Mouse (Mus musculus) lung, postnatal 0 days (tissue): ENCODE results near the gene Ost4. TPM values are rescaled to one million over a fixed set of nuclear protein-coding genes. Genes with fewer than 3 reads are reported as not detected.

Source experiments
- ATAC-seq: fragments of 200-750 bp; cut with Nextera tagmentation; 2 replicates; pipeline ENCODE4 v1.8.0; 2017; ENCODE audit warnings: moderate library complexity
- DNase-seq: peaks from one replicate; pipeline ENCODE4 v3.0.0-alpha.2; 2016; ENCODE audit warnings: low spot score
- H3K27ac ChIP-seq: fragments of 300-500 bp; sonication (generic); 2 replicates; pipeline ENCODE4 v1.5.1; 2014; ENCODE audit warnings: antibody characterized with exemption, mild to moderate bottlenecking, low read length, mixed read lengths
- H3K27me3 ChIP-seq: fragments of 300-500 bp; sonication (generic); replicated peaks from 2 replicates; pipeline ENCODE4 v1.6.1; 2014; ENCODE audit warnings: low read length, mixed read lengths; ENCODE audit not compliant: insufficient read depth
- H3K36me3 ChIP-seq: fragments of 300-500 bp; sonication (generic); 2 replicates; pipeline ENCODE4 v1.6.1; 2014; ENCODE audit warnings: low read length, mixed read lengths; ENCODE audit not compliant: insufficient read depth
- H3K4me1 ChIP-seq: fragments of 300-500 bp; sonication (generic); 2 replicates; pipeline ENCODE4 v1.6.1; 2014; ENCODE audit warnings: antibody characterized with exemption, low read depth, low read length, mixed read lengths; ENCODE audit not compliant: insufficient read depth
- H3K4me2 ChIP-seq: fragments of 300-500 bp; sonication (generic); replicated peaks from 2 replicates; pipeline ENCODE4 v1.6.1; 2014; ENCODE audit warnings: low read depth, mild to moderate bottlenecking, low read length, moderate library complexity, mixed read lengths
- H3K4me3 ChIP-seq: fragments of 300-500 bp; sonication (generic); 2 replicates; pipeline ENCODE4 v1.5.1; 2014; ENCODE audit warnings: low read depth, low read length
- H3K9ac ChIP-seq: fragments of 300-500 bp; sonication (generic); replicated peaks from 2 replicates; pipeline ENCODE4 v1.6.1; 2014; ENCODE audit warnings: low read depth, mild to moderate bottlenecking
- H3K9me3 ChIP-seq: fragments of 300-500 bp; sonication (generic); 2 replicates; pipeline ENCODE4 v1.6.1; 2016; ENCODE audit warnings: low read length, mixed read lengths
- CTCF ChIP-seq: IDR thresholded peaks from 2 replicates; pipeline ENCODE4 v1.5.1; 2016; ENCODE audit warnings: antibody characterized with exemption, mild to moderate bottlenecking
- EP300 ChIP-seq: IDR thresholded peaks from 2 replicates; pipeline ENCODE4 v1.6.1; 2016; ENCODE audit warnings: antibody characterized with exemption, mild to moderate bottlenecking, control low read depth
- WGBS: fragments of 180-500 bp; shearing (Covaris S2); extraction: QIAGEN DNeasy Blood & Tissue Kit; methylation state at CpG from one replicate; pipeline ENCODE4 v1.1.7; 2014; 5-methylcytosine and 5-hydroxymethylcytosine counted together
- polyA plus RNA-seq: library from polyadenylated mRNA; unstranded; fragments of >200 nt; fragmentation: Nextera tagmentation; extraction: Ambion mirVana; gene quantifications from 2 replicates; pipeline ENCODE4 v1.2.1, GENCODE M21; 2015

Gene Ost4
- polyA plus RNA-seq, 1 experiment from 2014 or later, result 365 TPM

DNA sequence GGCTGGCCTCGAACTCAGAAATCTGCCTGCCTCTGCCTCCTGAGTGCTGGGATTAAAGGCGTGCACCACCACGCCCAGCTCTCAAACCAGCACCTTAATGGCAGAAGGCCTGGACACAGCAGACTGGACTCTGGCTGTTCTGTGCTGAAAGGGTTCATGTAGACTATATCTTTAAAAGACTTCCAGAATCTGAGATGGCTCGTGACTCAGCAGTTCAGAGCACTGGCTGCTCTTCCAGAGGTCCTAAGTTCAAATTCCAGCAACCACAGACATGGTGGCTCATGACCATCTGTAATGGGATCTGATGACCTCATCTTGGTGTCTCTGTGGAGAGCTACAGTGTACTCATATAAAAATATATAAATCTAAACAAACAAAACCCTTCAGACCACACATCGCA, 5.7 kb downstream of the Ost4 start:
- no peak for ATAC-seq
- H3K36me3 ChIP-seq, result peaks cover 13% of the 10 kb centered on the region; the same call in 1 of the 2 replicates

DNA sequence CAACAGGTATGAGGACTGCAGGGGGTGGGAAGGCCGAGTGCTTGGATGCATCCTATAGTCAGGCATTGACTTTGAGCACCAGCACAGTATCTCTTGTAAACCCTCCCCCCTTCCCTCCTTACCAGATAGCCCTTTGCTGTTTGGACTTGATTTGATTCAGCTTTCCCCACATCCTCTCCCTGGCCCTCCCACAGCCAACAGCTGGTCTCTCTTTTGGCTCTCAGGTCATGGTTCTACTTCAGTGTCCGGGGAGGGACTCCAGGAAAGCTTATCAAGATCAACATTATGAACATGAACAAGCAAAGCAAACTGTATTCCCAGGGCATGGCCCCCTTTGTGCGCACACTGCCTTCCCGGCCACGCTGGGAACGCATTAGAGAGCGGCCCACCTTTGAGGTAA, 17.2 kb downstream of the Ost4 start:
- no peaks in the 10 kb centered on the region for H3K9me3 ChIP-seq
- no peak for ATAC-seq
- no peak overlapping the region for H3K9ac ChIP-seq
- peaks cover 17% of the 10 kb centered on the region for H3K36me3 ChIP-seq
- peak overlapping the region; percentile 43; the same call in 1 of the 2 replicates for H3K27ac ChIP-seq
- H3K4me2 ChIP-seq, result no peak overlapping the region; the same call in 1 of the 2 replicates
- H3K27me3 ChIP-seq, result no peaks in the 10 kb centered on the region
- DNase-seq, result peak; percentile 55
- no peak overlapping the region for H3K4me3 ChIP-seq
- 64% methylated on average over 7 of the region's 7 CpGs for WGBS
- H3K4me1 ChIP-seq, result peaks cover 7% of the 10 kb centered on the region; the same call in 1 of the 2 replicates
- TF ChIP-seq EP300 (no peak), CTCF (no peak)

More for the DNA sequence above, 5.7 kb downstream of the Ost4 start:
- Histone ChIP-seq H3K4me2 (no peak overlapping the region), H3K9ac (no peak overlapping the region), H3K9me3 (no peaks in the 10 kb centered on the region), H3K27ac (no peak overlapping the region), H3K4me3 (no peak overlapping the region), H3K4me1 (no peaks in the 10 kb centered on the region), H3K27me3 (no peaks in the 10 kb centered on the region)
- WGBS, result 89% methylated on average over 5 of the region's 5 CpGs
- no peak for DNase-seq
- TF ChIP-seq EP300 (no peak), CTCF (no peak)

DNA sequence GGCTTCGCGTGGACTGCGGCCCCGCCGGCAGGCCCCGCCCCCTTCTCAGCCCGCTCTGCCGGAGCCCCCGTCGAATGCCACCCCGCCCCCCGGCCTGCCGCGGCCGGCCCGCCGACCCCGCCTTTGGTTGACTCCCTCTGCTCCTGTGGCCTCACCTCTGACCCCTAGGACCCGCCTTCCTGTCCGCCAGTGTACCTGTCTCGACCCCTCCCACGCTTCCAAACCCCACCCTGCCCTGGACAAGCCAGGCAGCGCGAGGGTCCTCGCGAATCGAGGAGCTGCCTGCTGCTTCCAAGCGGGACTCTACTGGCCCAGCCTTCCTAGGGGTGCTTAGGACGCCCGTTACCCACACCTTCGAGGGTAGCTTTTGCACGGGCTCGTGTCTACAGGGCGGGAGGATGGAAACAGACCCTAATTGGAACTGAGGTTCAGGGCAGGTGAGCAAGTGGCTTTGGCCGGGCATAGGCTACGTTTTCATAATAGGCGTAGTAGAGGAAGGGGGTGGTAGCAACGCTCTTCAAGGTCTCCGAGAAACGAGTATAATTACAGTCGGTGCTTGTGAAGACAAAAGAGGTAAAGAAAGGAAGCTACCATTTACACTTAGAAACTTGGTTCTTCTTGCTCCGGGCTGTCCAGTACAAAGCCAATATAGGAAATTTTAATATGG, 18.4 kb downstream of the Ost4 start:
- peak overlapping the region; percentile 77 for H3K4me3 ChIP-seq

GRCm38 (mm10) chr5:30888337-30889087, 19.1 kb downstream of the Ost4 start, which contains the start of gene Agbl5:
Gene Agbl5, plus strand, starts transcription at chr5:30888694.
- H3K4me3 ChIP-seq, result peak within 1 kb of the TSS; percentile 77
- H3K9me3 ChIP-seq, result no peaks in the 10 kb centered on the region
- under 1% methylated on average over 32 of the region's 42 CpGs for whole genome bisulfite sequencing
- H3K4me1 ChIP-seq, result peaks cover 7% of the 10 kb centered on the region; the same call in 1 of the 2 replicates
- peaks cover 16% of the 10 kb centered on the region for H3K36me3 ChIP-seq
- peak; percentile 7; the same call in 1 of the 2 replicates for TF ChIP-seq EP300
- TF ChIP-seq CTCF, result no peak
- peak within 1 kb of the TSS; percentile 88 for H3K4me2 ChIP-seq
- H3K27me3 ChIP-seq, result no peaks in the 10 kb centered on the region
- peak; percentile 92 for DNase-seq
- peak within 1 kb of the TSS; percentile 71 for H3K9ac ChIP-seq
- peak; percentile 87 for ATAC-seq
- peak within 1 kb of the TSS; percentile 93 for H3K27ac ChIP-seq

More for the DNA sequence above, 18.4 kb downstream of the Ost4 start:
- WGBS, result 1% methylated on average over 34 of the region's 42 CpGs
- Histone ChIP-seq H3K9me3 (no peaks in the 10 kb centered on the region), H3K4me2 (peak overlapping the region; percentile 88), H3K27ac (peak overlapping the region; percentile 93), H3K4me1 (peaks cover 7% of the 10 kb centered on the region; the same call in 1 of the 2 replicates), H3K27me3 (no peaks in the 10 kb centered on the region), H3K9ac (peak overlapping the region; percentile 71), H3K36me3 (peaks cover 17% of the 10 kb centered on the region)
- DNase-seq, result peak; percentile 73
- TF ChIP-seq CTCF (no peak), EP300 (no peak)
- ATAC-seq, result peak; percentile 41

GRCm38 (mm10) chr5:30887858-30888336, 19.7 kb downstream of the Ost4 start:
- Histone ChIP-seq H3K27me3 (no peaks in the 10 kb centered on the region), H3K9ac (peak overlapping the region; percentile 59), H3K4me3 (peak overlapping the region; percentile 77), H3K4me1 (peaks cover 7% of the 10 kb centered on the region; the same call in 1 of the 2 replicates), H3K4me2 (peak overlapping the region; percentile 88), H3K36me3 (peaks cover 10% of the 10 kb centered on the region), H3K9me3 (no peaks in the 10 kb centered on the region), H3K27ac (peak overlapping the region; percentile 93)
- TF ChIP-seq EP300 (peak; percentile 74), CTCF (no peak; the same call in 1 of the 2 replicates)
- peak; percentile 81 for ATAC-seq
- under 1% methylated on average over 28 of the region's 28 CpGs for WGBS
- DNase-seq, result peak; percentile 96

GRCm38 (mm10) chr5:30887331-30887761, 20.2 kb downstream of the Ost4 start:
- DNase-seq (peak; percentile 90), ATAC-seq (peak; percentile 40)
- H3K27me3 ChIP-seq, result no peaks in the 10 kb centered on the region
- peaks cover 7% of the 10 kb centered on the region; the same call in 1 of the 2 replicates for H3K4me1 ChIP-seq
- H3K9me3 ChIP-seq, result no peaks in the 10 kb centered on the region
- peak overlapping the region; percentile 77 for H3K4me3 ChIP-seq
- WGBS, result under 1% methylated on average over 19 of the region's 19 CpGs
- peak overlapping the region; percentile 59 for H3K9ac ChIP-seq
- peaks cover 6% of the 10 kb centered on the region; the same call in 1 of the 2 replicates for H3K36me3 ChIP-seq
- peak overlapping the region; percentile 88 for H3K4me2 ChIP-seq
- no peak for TF ChIP-seq EP300
- no peak for TF ChIP-seq CTCF
- H3K27ac ChIP-seq, result peak overlapping the region; percentile 93
